Mouse (Mus musculus): ENCODE results near the gene Hipk2. TPM values are rescaled to one million over a fixed set of nuclear protein-coding genes. Genes with fewer than 3 reads are reported as not detected.
A peak's percentile ranks its signal among the peaks of the same experiment; 100 is the strongest.

The Hipk2 gene
- polyA plus RNA-seq, 1 experiment from 2014 or later = 36.6 TPM

DNA sequence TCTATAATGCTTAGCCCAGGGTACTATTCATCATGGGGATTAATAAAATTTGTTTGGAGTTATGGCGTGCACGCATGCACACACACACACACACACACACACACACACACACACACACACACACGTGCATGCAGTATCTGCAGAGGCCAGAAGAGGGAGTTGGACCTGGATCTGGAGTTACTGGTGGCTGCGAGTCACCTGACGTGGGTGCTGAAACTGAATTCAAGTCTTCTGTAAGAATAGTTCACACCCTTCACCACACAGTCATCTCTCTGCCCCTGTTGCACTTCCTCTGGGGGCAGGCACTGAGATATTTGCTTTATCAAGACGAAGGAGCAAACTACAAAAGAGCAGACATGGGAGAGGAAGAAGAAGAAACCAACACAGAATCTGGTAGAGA lies 206.4 kb downstream of the Hipk2 start:
- no peak overlapping the region for H3K4me2 ChIP-seq
- H3K27ac ChIP-seq = no peak overlapping the region
- H3K27me3 ChIP-seq = peaks cover 9% of the 10 kb centered on the region
- no peaks in the 10 kb centered on the region for H3K36me3 ChIP-seq (replicated peaks)
- no peaks in the 10 kb centered on the region for H3K9me3 ChIP-seq
- WGBS = 76% methylated on average over 6 of the region's 6 CpGs
- no peak for ATAC-seq (ENCODE audit: low FRiP score)
- H3K4me3 ChIP-seq (replicated peaks) = no peak overlapping the region
- no peak overlapping the region for H3K9ac ChIP-seq
- H3K4me1 ChIP-seq = no peaks in the 10 kb centered on the region

DNA sequence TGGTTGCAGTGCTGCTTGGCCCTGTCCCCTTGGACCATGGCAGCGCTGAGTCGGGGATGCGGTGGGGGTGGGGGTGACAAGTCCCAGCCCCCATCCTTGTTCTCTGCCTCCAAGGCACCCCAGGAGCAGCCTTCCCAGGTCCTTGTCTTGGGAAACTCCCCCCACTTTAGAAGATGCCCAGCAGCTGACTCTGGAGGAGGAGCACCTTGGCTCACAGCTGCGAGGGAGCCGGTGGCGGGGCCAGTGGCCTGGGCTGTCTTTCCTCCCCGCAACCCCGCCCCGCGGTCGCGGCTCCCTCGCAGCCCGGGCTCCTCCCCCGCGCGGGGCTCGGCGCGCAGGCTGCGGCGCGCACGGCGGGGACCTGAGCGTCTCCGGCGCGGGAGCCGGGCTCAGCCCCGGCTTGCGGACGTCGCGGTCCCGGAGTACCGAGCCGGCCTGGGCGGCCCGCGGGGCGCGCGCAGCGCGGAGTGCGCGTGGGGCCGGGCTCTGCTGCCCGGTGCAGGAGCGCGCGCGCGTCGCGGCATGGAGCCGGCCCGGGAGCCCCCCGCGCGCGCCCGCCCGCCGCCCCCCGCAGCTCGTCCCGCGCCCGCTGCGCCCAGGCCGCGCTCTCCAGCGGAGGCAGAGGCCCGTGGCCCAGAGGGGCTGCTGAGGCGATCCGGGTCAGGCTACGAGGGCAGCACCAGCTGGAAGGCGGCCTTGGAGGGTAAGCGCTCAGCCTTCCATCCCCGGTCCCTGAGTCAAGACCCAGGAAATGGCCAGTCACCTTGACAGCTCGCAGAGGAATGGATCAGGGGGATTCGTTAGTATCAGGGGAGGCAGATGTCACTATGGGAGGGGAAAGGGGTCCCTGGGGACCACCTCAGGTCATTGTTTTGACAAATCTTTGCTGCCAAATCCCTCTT lies 213.0 kb downstream of the Hipk2 start, which contains the start of gene Clec2l:
Gene Clec2l, plus strand, starts transcription at position 356 of the 902 bp plus-strand sequence.
- Histone ChIP-seq H3K4me2 (peak within 1 kb of the TSS; percentile 96), H3K27ac (no peak within 1 kb of the TSS), H3K4me3 (replicated peaks) (peak within 1 kb of the TSS; percentile 62), H3K27me3 (peaks cover 37% of the 10 kb centered on the region), H3K36me3 (replicated peaks) (no peaks in the 10 kb centered on the region), H3K4me1 (peaks cover 8% of the 10 kb centered on the region), H3K9me3 (no peaks in the 10 kb centered on the region), H3K9ac (peak within 1 kb of the TSS; percentile 62)
- ATAC-seq (ENCODE audit: low FRiP score) = peak; percentile 84
- WGBS = under 1% methylated on average over 80 of the region's 84 CpGs

DNA sequence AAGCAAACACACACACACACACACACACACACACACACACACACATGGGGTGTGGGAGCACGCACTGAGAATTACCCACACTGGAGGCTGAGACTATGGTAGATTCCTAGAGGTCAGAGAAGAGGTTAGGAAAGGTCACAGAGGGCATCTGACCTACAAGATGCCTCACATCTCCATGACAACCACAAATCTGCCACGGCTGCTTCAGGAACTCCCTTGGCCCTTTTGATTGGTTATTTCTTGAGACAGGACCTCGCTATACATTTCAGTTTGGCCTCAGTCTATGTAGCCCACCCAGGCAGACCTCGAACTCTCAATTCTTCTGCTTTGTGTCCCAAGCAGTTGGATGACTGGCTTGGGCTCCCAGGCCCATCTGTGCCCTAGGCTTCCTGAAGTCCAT lies 214.3 kb downstream of the Hipk2 start:
- Histone ChIP-seq H3K27me3 (peaks cover 37% of the 10 kb centered on the region), H3K9ac (no peak overlapping the region), H3K27ac (no peak overlapping the region), H3K36me3 (replicated peaks) (no peaks in the 10 kb centered on the region), H3K4me1 (peaks cover 8% of the 10 kb centered on the region), H3K9me3 (no peaks in the 10 kb centered on the region), H3K4me3 (replicated peaks) (no peak overlapping the region), H3K4me2 (no peak overlapping the region)
- no peak for ATAC-seq (ENCODE audit: low FRiP score)
- 30% methylated on average over 4 of the region's 4 CpGs for WGBS

DNA sequence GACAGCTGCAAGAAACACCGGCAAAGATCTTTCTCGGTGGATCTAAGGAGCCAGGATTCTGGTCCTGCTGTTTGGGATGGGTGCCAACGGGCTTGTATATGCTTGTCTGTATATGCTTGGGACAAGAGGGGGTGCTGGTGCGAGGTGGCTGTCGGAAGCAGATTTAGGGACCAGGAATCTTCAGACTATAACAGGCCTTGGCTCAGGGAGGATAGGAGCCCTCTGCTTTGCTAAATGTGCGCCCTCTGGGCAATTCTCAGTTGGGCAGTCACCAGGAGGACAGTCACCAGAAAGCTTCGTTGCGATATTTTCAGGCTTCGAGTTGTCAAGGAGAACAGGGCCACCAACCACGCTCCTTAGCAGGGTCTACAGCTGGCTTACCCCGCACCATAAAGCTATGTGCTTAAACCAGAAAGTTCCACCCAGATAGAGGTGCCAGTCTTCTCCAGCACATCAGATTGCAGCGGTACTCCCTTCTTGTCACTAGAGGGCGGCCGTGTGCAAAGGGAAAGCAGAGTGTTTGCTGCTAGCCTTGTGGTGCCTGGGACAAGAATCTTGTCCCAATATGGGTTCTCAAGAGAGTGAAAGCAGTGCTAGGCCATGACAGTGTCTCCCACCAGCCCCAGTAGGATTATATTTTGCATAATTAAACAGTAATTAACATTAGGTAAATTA lies 225.6 kb downstream of the Hipk2 start:
- WGBS = 45% methylated on average over 14 of the region's 14 CpGs
- Histone ChIP-seq H3K27ac (no peak overlapping the region), H3K4me3 (replicated peaks) (no peak overlapping the region), H3K4me1 (no peaks in the 10 kb centered on the region), H3K27me3 (peaks cover 2% of the 10 kb centered on the region; the same call in 1 of the 2 replicates), H3K9ac (no peak overlapping the region), H3K36me3 (replicated peaks) (no peaks in the 10 kb centered on the region), H3K4me2 (no peak overlapping the region), H3K9me3 (no peaks in the 10 kb centered on the region)
- ATAC-seq (ENCODE audit: low FRiP score) = peak; percentile 55

GRCm38 (mm10) chr6:38649545-38649944 lies 226.4 kb downstream of the Hipk2 start:
- H3K9ac ChIP-seq = no peak overlapping the region
- no peaks in the 10 kb centered on the region for H3K9me3 ChIP-seq
- H3K4me3 ChIP-seq (replicated peaks) = no peak overlapping the region
- H3K27ac ChIP-seq = no peak overlapping the region
- H3K27me3 ChIP-seq = peaks cover 2% of the 10 kb centered on the region; the same call in 1 of the 2 replicates
- ATAC-seq (ENCODE audit: low FRiP score) = no peak
- 75% methylated on average over 3 of the region's 3 CpGs for WGBS
- no peaks in the 10 kb centered on the region for H3K36me3 ChIP-seq (replicated peaks)
- no peaks in the 10 kb centered on the region for H3K4me1 ChIP-seq
- no peak overlapping the region for H3K4me2 ChIP-seq

Other genes with a start within 250 kb of the Hipk2 start
- not detected in 2 replicates for gene Klrg2, start 238.9 kb downstream of the Hipk2 start, polyA plus RNA-seq (2016; fragmentation: Nextera tagmentation; extraction: Ambion mirVana)
- 1.3 and 2.2 TPM in 2 replicates for gene Clec2l, start 213.1 kb downstream of the Hipk2 start, polyA plus RNA-seq (2016; fragmentation: Nextera tagmentation; extraction: Ambion mirVana)
- 1.5 and 1.8 TPM in 2 replicates for gene Tbxas1, start 761 bp downstream of the Hipk2 start, polyA plus RNA-seq (2016; fragmentation: Nextera tagmentation; extraction: Ambion mirVana)
- gene Parp12, start 242.2 kb upstream of the Hipk2 start, polyA plus RNA-seq (2016; fragmentation: Nextera tagmentation; extraction: Ambion mirVana) = 3.1 and 3.6 TPM in 2 replicates

Measured in forebrain, embryonic 12.5 days (tissue).